Mouse (Mus musculus) ES-E14 (cell line): Measurements from ENCODE around the gene Hdac7. TPM values are rescaled to one million over a fixed set of nuclear protein-coding genes. Genes with fewer than 3 reads are reported as not detected.

ENCODE experiments used
- DNase-seq: peaks from one replicate; pipeline ENCODE4 v3.0.0-alpha.2; 2013; ENCODE audit warnings: low read depth, low spot score
- H3K27ac ChIP-seq: 2 replicates; pipeline ENCODE4 v1.5.1; 2012; ENCODE audit warnings: low read depth, mild to moderate bottlenecking, low read length, moderate library complexity, mixed read lengths; ENCODE audit not compliant: poor library complexity, insufficient read depth, severe bottlenecking
- H3K36me3 ChIP-seq: 2 replicates; pipeline ENCODE4 v1.6.1; 2012; ENCODE audit warnings: mild to moderate bottlenecking, low read length, moderate library complexity, mixed read lengths; ENCODE audit not compliant: control insufficient read depth, poor library complexity, insufficient read depth, severe bottlenecking
- H3K4me1 ChIP-seq, 2 experiments: fragments of 150-350 bp in 1 of 2; sonication (generic) in 1 of 2; 2 replicates each; pipeline ENCODE4 v1.6.1; 2012; ENCODE audit warnings: low read length in 2 of 2, mild to moderate bottlenecking in 1 of 2, mixed read lengths in 1 of 2; ENCODE audit not compliant: control insufficient read depth in 2 of 2, insufficient read depth in 2 of 2, poor library complexity in 1 of 2
- H3K4me3 ChIP-seq, 2 experiments: fragments of 150-350 bp in 1 of 2; sonication (generic) in 1 of 2; 2 replicates each; pipeline ENCODE4 v1.5.1; 2012; ENCODE audit warnings: low read length in 2 of 2, low read depth in 1 of 2, mild to moderate bottlenecking in 1 of 2, mixed read lengths in 1 of 2; ENCODE audit not compliant: insufficient read depth in 1 of 2, poor library complexity in 1 of 2, severe bottlenecking in 1 of 2
- H3K9ac ChIP-seq: 2 replicates; pipeline ENCODE4 v1.6.1; 2012; ENCODE audit warnings: low read depth, mild to moderate bottlenecking, low read length, mixed read lengths; ENCODE audit not compliant: poor library complexity, insufficient read depth, severe bottlenecking
- H3K9me3 ChIP-seq: fragments of 150-350 bp; sonication (generic); 2 replicates; pipeline ENCODE4 v1.6.1; 2012; ENCODE audit warnings: low read depth, mild to moderate bottlenecking, low read length; ENCODE audit not compliant: control insufficient read depth, insufficient read depth
- CHD2 ChIP-seq: IDR thresholded peaks from 2 replicates; pipeline ENCODE4 v1.6.1; 2014; ENCODE audit warnings: mild to moderate bottlenecking, low read depth, low read length, inconsistent platforms
- HCFC1 ChIP-seq: IDR thresholded peaks from 2 replicates; pipeline ENCODE4 v1.6.1; 2012; ENCODE audit warnings: low read length, inconsistent platforms, borderline replicate concordance; ENCODE audit not compliant: insufficient read depth
- MAFK ChIP-seq: IDR thresholded peaks from 2 replicates; pipeline ENCODE4 v1.6.1; 2014; ENCODE audit warnings: mild to moderate bottlenecking, low read depth, low read length, inconsistent platforms; ENCODE audit not compliant: insufficient read depth
- ZC3H11A ChIP-seq: IDR thresholded peaks from 2 replicates; pipeline ENCODE4 v1.6.1; 2012; ENCODE audit warnings: low read depth, mild to moderate bottlenecking, inconsistent platforms, low read length, borderline replicate concordance
- ZNF384 ChIP-seq: IDR thresholded peaks from 2 replicates; pipeline ENCODE4 v1.6.1; 2012; ENCODE audit warnings: low read depth, low read length, inconsistent platforms
- in situ Hi-C, 2 experiments: fragments of 600-800 bp; cut with MboI; formaldehyde crosslinking; loops; one replicate each; pipeline ENCODE4 v1.15.1; 2025; ENCODE audit warnings: low sequenced_read_pairs in 2 of 2, inconsistent platforms in 1 of 2; ENCODE audit not compliant: unreplicated experiment in 2 of 2
- total RNA-seq: library from RNA; depleted of rRNA; stranded (reverse); fragments of 300-350 nt; gene quantifications from 2 replicates; pipeline ENCODE4 v1.2.3, GENCODE M21; 2012

Hdac7 gene
- total RNA-seq, 1 experiment: 7.4 TPM

- DNase-seq: no peak
- Histone ChIP-seq H3K4me3 (no peak overlapping the region), H3K4me1 (no peaks in the 10 kb centered on the region), H3K9me3 (no peaks in the 10 kb centered on the region), H3K27ac (no peak overlapping the region), H3K36me3 (no peaks in the 10 kb centered on the region), H3K9ac (no peak overlapping the region)
- TF ChIP-seq HCFC1: no peak
- no peak for TF ChIP-seq MAFK
- no peak for TF ChIP-seq ZNF384
- no peak for TF ChIP-seq ZC3H11A
- TF ChIP-seq CHD2: no peak
- in situ Hi-C loops: no loop called here
Observed at GRCm38 (mm10) chr15:97887541-97888016, 43.3 kb upstream of the Hdac7 start.

GRCm38 (mm10) chr15:97881423-97881822, 37.1 kb upstream of the Hdac7 start:
- Histone ChIP-seq H3K36me3 (no peaks in the 10 kb centered on the region), H3K9me3 (no peaks in the 10 kb centered on the region), H3K4me1 (peaks cover 0 to 3% of the 10 kb centered on the region in 2 experiments; a peak in 1 of 4 replicates), H3K27ac (no peak overlapping the region), H3K9ac (no peak overlapping the region), H3K4me3 (no peak overlapping the region)
- TF ChIP-seq HCFC1 (no peak), ZNF384 (no peak), ZC3H11A (no peak), CHD2 (no peak), MAFK (no peak)
- in situ Hi-C loops: no loop called here
- no peak for DNase-seq

GRCm38 (mm10) chr15:97880441-97880840, 36.1 kb upstream of the Hdac7 start:
- H3K36me3 ChIP-seq: no peaks in the 10 kb centered on the region
- in situ Hi-C loops: no loop called here
- DNase-seq: no peak
- peaks cover 0 to 5% of the 10 kb centered on the region in 2 experiments; a peak in 1 of 4 replicates for H3K4me1 ChIP-seq
- TF ChIP-seq HCFC1 (no peak), ZC3H11A (no peak), CHD2 (no peak), ZNF384 (no peak), MAFK (no peak)
- H3K9ac ChIP-seq: no peak overlapping the region
- H3K4me3 ChIP-seq: no peak overlapping the region
- H3K27ac ChIP-seq: no peak overlapping the region
- H3K9me3 ChIP-seq: no peaks in the 10 kb centered on the region

- H3K36me3 ChIP-seq: no peaks in the 10 kb centered on the region
- in situ Hi-C loops: no loop called here
- peaks cover 0 to 5% of the 10 kb centered on the region in 2 experiments; a peak in 1 of 4 replicates for H3K4me1 ChIP-seq
- no peak overlapping the region for H3K9ac ChIP-seq
- H3K4me3 ChIP-seq: no peak overlapping the region
- no peak for TF ChIP-seq CHD2
- TF ChIP-seq HCFC1: no peak
- no peak for TF ChIP-seq ZC3H11A
- TF ChIP-seq ZNF384: no peak
- TF ChIP-seq MAFK: no peak
- H3K27ac ChIP-seq: no peak overlapping the region
- no peaks in the 10 kb centered on the region for H3K9me3 ChIP-seq
- DNase-seq: no peak
Observed at GRCm38 (mm10) chr15:97878696-97879328, 34.5 kb upstream of the Hdac7 start.
